Mouse (Mus musculus): ENCODE data around the gene Tmem205. TPM values are rescaled to one million over a fixed set of nuclear protein-coding genes. Genes with fewer than 3 reads are reported as not detected.

Gene Tmem205
- 10 to 100 TPM; 30.4 to 35.3 TPM for total RNA-seq (2021)
- long read RNA-seq, transcript Tmem205-201 (4 exons, 785 nt): major isoform, 22 of 45 reads
- long read RNA-seq, partial matches to known transcripts: 3 of 45 reads
- long read RNA-seq, other reads (novel, unspliced or antisense): 18 of 45 reads

- peak; percentile 85 to 88 for DNase-seq (ENCODE audit: low spot score in 2 of 2)
Measured at GRCm38 (mm10) chr9:21927208-21927753, at the start of gene Tmem205, which contains the start of gene Ccdc159. Gene Tmem205 (minus strand): TSS chr9:21927556. Gene Ccdc159 (plus strand): TSS chr9:21927471.

- no peak for DNase-seq (ENCODE audit: low spot score in 2 of 2)
Measured at GRCm38 (mm10) chr9:21976626-21977175, 49.3 kb upstream of the Tmem205 start.

- no peak for DNase-seq (ENCODE audit: low spot score in 2 of 2)
Measured at GRCm38 (mm10) chr9:21969304-21969703, 41.9 kb upstream of the Tmem205 start.

GRCm38 (mm10) chr9:21968883-21969282 lies 41.5 kb upstream of the Tmem205 start:
- DNase-seq (ENCODE audit: low spot score in 2 of 2): no peak

GRCm38 (mm10) chr9:21963417-21963816 lies 36.1 kb upstream of the Tmem205 start, which contains the start of gene Epor:
Gene Epor (minus strand): TSS chr9:21963506.
- no peak for DNase-seq (ENCODE audit: low spot score in 2 of 2)

DNA sequence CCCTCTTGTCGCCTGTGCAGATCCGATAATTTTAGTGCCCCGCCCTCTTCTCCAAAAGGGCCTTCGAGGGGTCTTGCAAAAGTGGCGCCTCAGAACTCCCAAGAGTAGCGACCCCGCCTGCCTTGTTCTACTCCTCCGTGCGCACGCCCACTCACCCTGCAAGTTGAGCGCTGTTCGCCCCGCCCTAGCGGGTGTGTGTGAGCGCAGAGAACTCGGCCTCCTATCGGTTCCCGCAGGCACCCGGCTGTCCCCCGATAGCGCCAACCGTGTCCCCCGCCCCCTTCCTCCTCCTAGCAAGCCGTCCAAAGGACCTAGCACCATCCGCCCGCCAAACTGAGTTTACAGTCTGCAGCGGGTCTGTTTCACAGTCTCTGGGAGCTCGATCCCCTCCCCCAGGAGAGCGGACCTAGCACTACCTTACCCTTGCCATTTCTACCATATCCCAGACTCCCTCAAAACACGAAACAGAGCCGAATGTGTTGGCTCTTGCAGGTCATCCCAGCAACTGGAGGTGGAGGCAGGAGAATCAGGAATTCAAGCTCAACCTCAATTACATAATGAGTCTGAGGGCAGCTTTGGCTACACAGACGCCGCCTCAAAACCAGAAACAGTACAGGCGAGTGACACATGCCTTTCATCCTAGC lies 35.2 kb upstream of the Tmem205 start:
- DNase-seq (ENCODE audit: low spot score in 2 of 2): peak; percentile 61 to 70

DNA sequence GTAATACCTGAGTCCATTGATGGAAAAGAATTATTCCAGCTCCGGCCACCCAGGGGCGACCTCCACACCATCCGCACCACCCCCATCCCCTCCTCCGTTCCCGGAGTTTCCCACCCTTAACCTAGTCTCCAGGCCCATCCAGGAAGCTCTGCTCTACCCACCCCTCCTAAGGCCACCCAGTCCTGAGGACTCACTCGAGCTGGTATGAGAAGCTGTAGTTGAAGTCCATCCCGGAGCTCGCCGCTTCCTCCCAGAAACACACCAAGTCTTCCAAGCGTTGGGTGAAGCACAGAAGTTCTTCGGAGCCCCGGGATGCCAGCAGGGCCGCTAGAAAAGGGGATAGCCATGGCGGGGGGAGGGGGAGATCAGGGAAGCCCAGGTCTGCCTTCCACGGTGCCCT lies 34.7 kb upstream of the Tmem205 start:
- no peak for DNase-seq (ENCODE audit: low spot score in 2 of 2)

DNA sequence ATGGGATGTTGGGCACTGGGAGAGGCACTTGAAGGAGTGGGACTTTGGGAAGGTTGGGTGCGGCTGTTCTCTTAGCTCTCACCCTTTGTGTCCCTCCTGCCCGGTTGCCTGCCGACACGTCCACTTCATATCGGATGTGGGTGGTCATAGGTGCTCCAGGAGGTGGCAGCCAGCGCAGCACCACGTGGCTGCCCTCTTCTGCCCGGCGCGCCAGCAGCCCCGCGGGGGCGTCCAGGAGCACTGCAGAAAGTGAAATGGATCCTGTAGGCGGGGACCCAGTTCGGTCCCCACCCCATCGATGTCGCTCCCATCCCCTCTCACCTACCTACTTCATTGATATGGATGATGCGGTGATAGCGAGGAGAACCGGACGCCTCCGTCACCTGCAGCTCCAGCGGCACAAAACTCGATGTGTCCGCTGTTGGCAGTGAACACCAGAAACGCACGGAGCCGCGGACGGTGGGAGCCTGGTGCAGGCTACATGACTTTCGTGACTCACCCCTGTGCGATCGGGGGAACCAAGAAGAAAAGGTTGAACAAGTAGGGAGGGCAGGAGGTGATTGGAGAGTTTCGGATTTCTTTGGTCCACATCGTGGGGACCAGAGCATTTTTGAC lies 34.1 kb upstream of the Tmem205 start:
- DNase-seq (ENCODE audit: low spot score in 2 of 2): no peak

- DNase-seq (ENCODE audit: low spot score in 2 of 2): no peak
Measured at GRCm38 (mm10) chr9:21960558-21961208, 33.3 kb upstream of the Tmem205 start.

DNA sequence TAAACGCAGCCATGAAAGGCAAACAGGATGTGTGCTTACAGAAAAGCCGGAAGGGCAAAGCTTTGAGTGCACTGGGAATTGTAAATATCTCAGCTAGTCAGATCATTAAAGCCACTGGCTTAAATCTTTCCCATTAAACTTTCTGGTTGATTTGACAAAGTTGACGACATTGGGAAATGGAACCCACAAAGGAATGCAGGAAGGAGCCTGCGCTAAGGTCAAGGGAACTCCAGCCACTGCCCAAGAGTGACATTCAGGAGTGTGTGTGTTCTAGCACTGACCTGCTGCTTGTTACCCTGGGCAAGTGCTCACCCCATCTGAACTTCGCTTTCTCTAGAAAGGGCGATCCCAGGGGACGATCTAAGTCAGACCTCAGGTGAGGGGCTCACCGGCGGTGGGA lies 32.8 kb upstream of the Tmem205 start:
- DNase-seq (ENCODE audit: low spot score in 2 of 2): no peak

GRCm38 (mm10) chr9:21959244-21959643 lies 31.9 kb upstream of the Tmem205 start:
- no peak for DNase-seq (ENCODE audit: low spot score in 2 of 2)

- no peak for DNase-seq (ENCODE audit: low spot score in 2 of 2)
Measured at GRCm38 (mm10) chr9:21958372-21958771, 31.0 kb upstream of the Tmem205 start.

- peak; percentile 100 for DNase-seq (ENCODE audit: low spot score in 2 of 2)
Measured at GRCm38 (mm10) chr9:21955570-21956281, 28.4 kb upstream of the Tmem205 start, which contains the start of gene Swsap1. Gene Swsap1 (plus strand): TSS chr9:21955755.

DNA sequence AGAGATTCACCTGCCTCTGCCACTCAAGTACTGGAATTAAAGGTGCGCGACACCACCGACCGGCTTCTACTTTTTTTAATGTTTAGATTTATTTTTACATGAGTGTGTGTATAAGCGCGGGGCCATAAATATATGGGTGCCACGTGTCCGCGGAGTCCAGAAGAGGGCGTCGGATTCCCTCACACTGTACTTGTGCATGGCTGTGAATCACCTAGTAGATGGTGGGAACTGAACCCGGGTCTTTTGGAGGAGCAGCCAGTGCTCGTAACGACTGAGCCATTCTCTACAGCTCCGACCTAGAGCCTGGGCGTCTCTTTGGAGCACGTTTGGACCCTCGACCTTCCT lies 27.8 kb upstream of the Tmem205 start:
- no peak for DNase-seq (ENCODE audit: low spot score in 2 of 2)

DNA sequence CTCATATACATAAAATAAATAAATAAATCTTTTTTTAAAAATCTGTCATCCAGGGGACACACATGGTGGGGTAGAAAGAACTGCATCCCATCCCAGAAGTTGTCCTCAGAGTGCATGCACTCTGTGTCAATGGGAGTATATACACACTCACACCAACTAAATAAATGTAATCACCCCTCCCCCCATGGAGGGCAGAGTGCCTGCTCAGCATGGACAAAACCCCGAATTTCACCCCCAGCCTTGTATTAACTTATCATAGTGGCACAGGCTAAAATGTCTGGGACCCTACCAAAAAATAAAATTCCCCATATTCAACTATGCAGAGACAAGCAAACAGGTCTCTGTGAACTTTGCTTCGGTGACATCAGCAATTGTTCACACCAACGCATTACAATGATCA lies 27.3 kb upstream of the Tmem205 start:
- no peak for DNase-seq (ENCODE audit: low spot score in 2 of 2)

GRCm38 (mm10) chr9:21953600-21953999 lies 26.2 kb upstream of the Tmem205 start:
- DNase-seq (ENCODE audit: low spot score in 2 of 2): peak; percentile 45 to 53

GRCm38 (mm10) chr9:21951977-21952376 lies 24.6 kb upstream of the Tmem205 start:
- no peak for DNase-seq (ENCODE audit: low spot score in 2 of 2)

DNA sequence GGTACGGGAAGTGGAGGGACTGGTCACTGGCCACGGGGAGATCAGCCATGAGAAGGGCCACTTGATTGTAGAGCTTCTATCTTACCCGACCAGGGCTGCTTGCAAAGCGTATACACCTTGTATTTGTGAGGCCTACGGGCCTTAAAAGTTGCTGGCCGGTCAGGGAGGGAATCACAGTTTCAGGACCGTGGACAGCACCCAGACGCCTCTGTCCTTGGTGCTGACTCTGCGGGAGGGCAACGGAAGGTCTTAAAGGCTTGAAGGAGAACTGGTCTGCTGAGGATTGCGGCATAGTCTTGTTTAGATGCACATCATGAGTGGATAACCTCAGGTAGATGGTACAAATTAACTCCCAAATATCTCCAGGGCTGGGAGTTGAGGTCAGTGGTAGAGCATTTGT lies 23.0 kb upstream of the Tmem205 start:
- DNase-seq (ENCODE audit: low spot score in 2 of 2): peak; percentile 68 to 70

DNA sequence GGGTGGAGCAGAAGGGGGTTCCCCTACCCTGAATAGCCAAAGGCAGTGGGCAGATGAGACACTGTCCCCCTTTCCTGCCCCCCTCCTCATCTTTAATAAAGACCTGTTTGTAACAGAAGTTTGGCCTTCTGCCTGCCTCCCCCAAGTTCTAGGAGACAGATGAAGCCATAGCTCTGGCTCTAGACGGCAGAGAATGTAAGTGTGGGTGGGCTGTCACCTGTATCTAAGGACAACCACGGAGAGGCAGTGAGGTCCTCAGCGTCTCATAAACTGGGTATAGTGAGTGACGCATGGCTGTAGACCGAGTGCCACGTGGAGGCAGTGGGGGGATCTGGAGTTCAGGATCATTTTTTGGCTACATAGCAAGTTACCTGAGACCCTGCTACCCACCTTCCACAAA lies 21.4 kb upstream of the Tmem205 start:
- DNase-seq (ENCODE audit: low spot score in 2 of 2): peak in 1 of 2 experiments; percentile 47

DNA sequence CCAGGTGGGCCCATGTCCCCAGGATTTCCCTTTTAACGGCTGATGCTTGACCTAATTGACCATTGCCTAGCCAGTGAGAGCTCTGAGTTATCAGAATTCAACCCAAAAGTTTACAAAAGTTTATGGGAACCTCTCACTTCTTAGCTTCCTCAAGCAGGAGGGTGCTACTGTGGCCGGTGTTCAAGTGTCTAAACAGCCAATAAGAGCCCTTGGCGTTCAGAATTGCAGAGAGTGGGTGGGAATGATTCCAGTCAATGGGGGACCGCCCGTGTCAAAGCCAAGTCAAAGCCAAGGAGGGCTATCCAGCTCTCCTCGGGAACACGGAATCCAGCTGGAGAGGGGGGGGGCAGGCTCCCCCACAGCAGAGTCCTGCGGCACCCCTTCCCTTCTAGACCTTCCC lies 20.8 kb upstream of the Tmem205 start:
- no peak for DNase-seq (ENCODE audit: low spot score in 2 of 2)

Data from layer of hippocampus, postnatal 10 days (tissue).